Mouse (Mus musculus) embryonic facial prominence, embryonic 10.5 days (tissue): ENCODE measurements at regions not wholly inside any gene's neighbourhood (a gene's known extent, or its start where the extent isn't known, plus 50 kb on each side); places are given as distances from the start of the nearest gene placed in this dataset.
A peak's percentile ranks its signal among the peaks of the same experiment; 100 is the strongest.

Experiments used
- DNase-seq: peaks from one replicate; pipeline ENCODE4 v3.0.0-alpha.2; 2017; ENCODE audit warnings: low spot score
- H3K27ac ChIP-seq: fragments of 300-500 bp; sonication (generic); replicated peaks from 2 replicates; pipeline ENCODE4 v1.5.1; 2016; ENCODE audit warnings: mild to moderate bottlenecking
- H3K27me3 ChIP-seq: fragments of 300-500 bp; sonication (generic); replicated peaks from 2 replicates; pipeline ENCODE4 v1.6.1; 2016; ENCODE audit warnings: low read depth, mild to moderate bottlenecking; ENCODE audit not compliant: poor library complexity, severe bottlenecking
- H3K36me3 ChIP-seq: fragments of 300-500 bp; sonication (generic); replicated peaks from 2 replicates; pipeline ENCODE4 v1.6.1; 2016; ENCODE audit warnings: mild to moderate bottlenecking, moderate library complexity
- H3K4me1 ChIP-seq: fragments of 300-500 bp; sonication (generic); 2 replicates; pipeline ENCODE4 v1.6.1; 2016
- H3K4me3 ChIP-seq: fragments of 300-500 bp; sonication (generic); 2 replicates; pipeline ENCODE4 v1.5.1; 2016; ENCODE audit warnings: mild to moderate bottlenecking, moderate library complexity
- H3K9me3 ChIP-seq: fragments of 300-500 bp; sonication (generic); 2 replicates; pipeline ENCODE4 v1.6.1; 2016; ENCODE audit warnings: mild to moderate bottlenecking
- WGBS: fragments of 180-500 bp; shearing (Covaris S2); methylation state at CpG from one replicate; pipeline ENCODE4 v1.1.7; 2016; 5-methylcytosine and 5-hydroxymethylcytosine counted together

- no peak for DNase-seq
- no peaks in the 10 kb centered on the region for H3K9me3 ChIP-seq
- 55% methylated on average over 1 of the region's 1 CpGs for WGBS
- no peaks in the 10 kb centered on the region for H3K4me1 ChIP-seq
- no peak overlapping the region for H3K27ac ChIP-seq
- H3K27me3 ChIP-seq: no peaks in the 10 kb centered on the region
- H3K4me3 ChIP-seq: no peak overlapping the region
- H3K36me3 ChIP-seq: no peaks in the 10 kb centered on the region
These were observed 1650.7 kb upstream of the Tenm2 start for GRCm38 (mm10) chr11:38886466-38886865.

DNA sequence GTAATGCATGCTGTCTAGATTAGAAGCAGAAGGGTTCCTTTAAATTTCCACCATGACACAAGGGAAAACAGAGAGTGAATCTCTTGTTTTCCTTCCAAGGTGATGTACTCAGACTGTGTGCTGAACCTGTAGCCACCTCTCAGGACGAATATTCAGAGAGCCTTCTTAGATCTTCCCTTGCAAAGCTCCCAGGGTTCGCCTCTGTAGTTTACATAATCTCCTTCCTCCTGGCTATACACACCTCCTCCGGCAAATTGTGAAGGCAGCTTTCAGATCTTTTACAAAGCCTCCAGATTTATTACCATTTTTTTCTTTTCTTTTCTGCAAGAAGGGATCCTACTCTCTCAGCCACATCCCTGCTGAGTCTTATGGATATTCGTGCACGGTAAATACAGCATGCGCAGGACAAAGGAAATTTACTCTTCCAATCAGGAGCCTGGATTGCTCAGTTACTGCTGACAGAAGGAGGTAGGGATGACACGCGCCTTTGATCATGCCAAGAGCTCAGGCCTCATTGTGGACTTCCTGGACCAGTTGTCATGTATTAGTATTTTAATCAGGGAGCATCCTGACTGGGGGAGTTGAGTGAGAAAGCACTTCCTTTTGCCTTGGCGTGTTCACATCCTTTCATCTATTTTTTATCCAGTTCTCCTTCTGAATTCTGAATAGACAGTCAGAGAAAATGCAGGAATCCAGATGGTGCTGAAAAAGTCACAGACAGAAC lies 1626.0 kb upstream of the Tenm2 start:
- no peak overlapping the region for H3K4me3 ChIP-seq
- 27% methylated on average over 9 of the region's 9 CpGs for WGBS
- no peaks in the 10 kb centered on the region for H3K9me3 ChIP-seq
- no peaks in the 10 kb centered on the region for H3K36me3 ChIP-seq
- H3K27ac ChIP-seq: no peak overlapping the region
- no peaks in the 10 kb centered on the region for H3K4me1 ChIP-seq
- no peaks in the 10 kb centered on the region for H3K27me3 ChIP-seq
- peak; percentile 8 for DNase-seq

- 77% methylated on average over 9 of the region's 9 CpGs for WGBS
- no peak for DNase-seq
- no peaks in the 10 kb centered on the region for H3K4me1 ChIP-seq
- no peaks in the 10 kb centered on the region for H3K27me3 ChIP-seq
- H3K36me3 ChIP-seq: no peaks in the 10 kb centered on the region
- no peak overlapping the region for H3K4me3 ChIP-seq
- no peaks in the 10 kb centered on the region for H3K9me3 ChIP-seq
- no peak overlapping the region for H3K27ac ChIP-seq
These were observed 1620.9 kb upstream of the Tenm2 start for GRCm38 (mm10) chr11:38856645-38857044.

- Histone ChIP-seq H3K27ac (no peak overlapping the region), H3K4me1 (no peaks in the 10 kb centered on the region), H3K4me3 (no peak overlapping the region), H3K27me3 (no peaks in the 10 kb centered on the region), H3K9me3 (no peaks in the 10 kb centered on the region), H3K36me3 (no peaks in the 10 kb centered on the region)
- no peak for DNase-seq
- WGBS: 85% methylated on average over 5 of the region's 5 CpGs
These were observed 1593.4 kb upstream of the Tenm2 start for GRCm38 (mm10) chr11:38829148-38829547.

- Histone ChIP-seq H3K27me3 (no peaks in the 10 kb centered on the region), H3K9me3 (no peaks in the 10 kb centered on the region), H3K36me3 (no peaks in the 10 kb centered on the region), H3K27ac (no peak overlapping the region), H3K4me1 (no peaks in the 10 kb centered on the region), H3K4me3 (no peak overlapping the region)
- 81% methylated on average over 2 of the region's 2 CpGs for WGBS
- DNase-seq: no peak
These were observed 1592.6 kb upstream of the Tenm2 start for GRCm38 (mm10) chr11:38828375-38828774.

DNA sequence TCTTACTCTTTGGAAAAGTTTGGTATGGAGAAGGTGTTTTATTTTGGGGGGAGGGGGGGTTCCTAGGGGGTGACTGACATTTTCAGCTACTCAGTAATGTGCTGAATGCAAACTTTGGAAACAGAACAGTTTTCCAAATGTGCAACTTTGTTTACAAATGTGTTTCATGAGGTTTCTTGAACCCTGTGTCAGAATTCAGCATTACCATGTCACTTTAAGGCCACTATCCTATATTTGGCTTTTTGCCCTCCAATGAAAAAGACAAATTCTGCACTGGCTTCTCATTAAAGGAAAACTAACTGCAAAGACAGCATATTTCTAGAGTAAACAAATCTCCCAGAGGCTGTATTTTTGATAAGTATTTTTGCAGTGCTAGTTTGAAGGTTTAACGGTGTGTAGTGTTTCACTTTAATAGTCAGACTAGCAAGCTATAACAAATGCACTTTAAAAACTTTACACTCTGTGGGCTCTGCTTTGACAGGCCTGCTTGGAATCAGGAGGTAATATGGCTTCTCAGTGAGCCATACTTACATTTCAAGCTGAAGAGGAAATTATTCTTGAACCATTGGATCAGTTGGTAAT lies 1589.5 kb upstream of the Tenm2 start:
- no peak for DNase-seq
- H3K4me1 ChIP-seq: no peaks in the 10 kb centered on the region
- no peak overlapping the region for H3K27ac ChIP-seq
- no peak overlapping the region for H3K4me3 ChIP-seq
- no peaks in the 10 kb centered on the region for H3K9me3 ChIP-seq
- H3K27me3 ChIP-seq: no peaks in the 10 kb centered on the region
- H3K36me3 ChIP-seq: no peaks in the 10 kb centered on the region
- 90% methylated on average over 1 of the region's 1 CpGs for WGBS

- no peaks in the 10 kb centered on the region for H3K27me3 ChIP-seq
- no peaks in the 10 kb centered on the region for H3K9me3 ChIP-seq
- no peaks in the 10 kb centered on the region for H3K36me3 ChIP-seq
- H3K4me3 ChIP-seq: no peak overlapping the region
- no peak overlapping the region for H3K27ac ChIP-seq
- H3K4me1 ChIP-seq: no peaks in the 10 kb centered on the region
- DNase-seq: no peak
- 80% methylated on average over 3 of the region's 3 CpGs for WGBS
These were observed 1582.4 kb upstream of the Tenm2 start for GRCm38 (mm10) chr11:38818141-38818540.

DNA sequence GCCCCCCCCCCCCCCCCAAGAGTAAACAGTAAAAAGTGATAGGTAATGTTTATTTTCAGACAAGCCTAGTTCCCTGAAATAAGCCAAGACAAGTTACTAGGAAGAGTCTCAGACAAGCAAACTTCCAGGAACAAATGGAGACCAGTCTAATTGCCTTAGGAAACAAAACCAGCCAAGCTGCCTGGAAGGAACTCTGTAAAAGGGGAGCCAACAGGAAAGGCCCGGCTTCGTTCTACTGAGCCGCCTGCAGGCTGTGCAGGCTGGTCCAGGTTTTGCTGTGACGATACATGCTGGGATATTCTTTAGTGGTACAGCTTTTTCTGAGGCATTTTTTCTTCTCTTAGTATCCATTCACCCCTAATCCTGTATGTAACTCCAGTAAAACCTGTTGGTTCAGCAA lies 1547.8 kb upstream of the Tenm2 start:
- no peak for DNase-seq
- H3K36me3 ChIP-seq: no peaks in the 10 kb centered on the region
- 68% methylated on average over 4 of the region's 4 CpGs for WGBS

DNA sequence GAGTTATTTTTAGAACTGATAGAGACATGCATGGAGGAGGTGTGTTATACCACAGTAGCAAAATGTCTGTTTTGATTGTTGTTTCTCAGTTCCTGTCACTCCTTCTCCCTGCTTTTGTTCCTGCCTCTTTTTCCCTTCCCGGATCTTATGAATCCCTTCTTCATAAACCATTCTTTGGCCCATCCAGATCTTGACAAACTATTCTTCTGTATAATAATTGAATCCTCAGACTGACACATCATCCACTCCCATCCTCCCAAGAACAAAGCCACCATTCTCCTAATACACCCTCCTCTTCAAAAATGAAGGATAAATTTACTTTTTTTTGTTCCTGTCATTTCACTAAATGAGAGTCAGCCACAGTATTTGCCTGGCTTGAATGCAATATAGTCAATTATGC lies 1543.8 kb upstream of the Tenm2 start:
- WGBS: 83% methylated on average over 1 of the region's 1 CpGs
- Histone ChIP-seq H3K9me3 (no peaks in the 10 kb centered on the region), H3K27ac (no peak overlapping the region), H3K36me3 (no peaks in the 10 kb centered on the region), H3K4me1 (no peaks in the 10 kb centered on the region), H3K4me3 (no peak overlapping the region), H3K27me3 (no peaks in the 10 kb centered on the region)
- no peak for DNase-seq

More for the DNA sequence above, 1547.8 kb upstream of the Tenm2 start:
- Histone ChIP-seq H3K4me3 (no peak overlapping the region), H3K4me1 (no peaks in the 10 kb centered on the region), H3K27me3 (no peaks in the 10 kb centered on the region), H3K9me3 (no peaks in the 10 kb centered on the region), H3K27ac (no peak overlapping the region)

- Histone ChIP-seq H3K36me3 (no peaks in the 10 kb centered on the region), H3K27ac (no peak overlapping the region), H3K27me3 (no peaks in the 10 kb centered on the region), H3K4me1 (no peaks in the 10 kb centered on the region), H3K4me3 (no peak overlapping the region), H3K9me3 (no peaks in the 10 kb centered on the region)
- WGBS: 72% methylated on average over 2 of the region's 2 CpGs
- DNase-seq: no peak
These were observed 1526.5 kb upstream of the Tenm2 start for GRCm38 (mm10) chr11:38762241-38762640.

DNA sequence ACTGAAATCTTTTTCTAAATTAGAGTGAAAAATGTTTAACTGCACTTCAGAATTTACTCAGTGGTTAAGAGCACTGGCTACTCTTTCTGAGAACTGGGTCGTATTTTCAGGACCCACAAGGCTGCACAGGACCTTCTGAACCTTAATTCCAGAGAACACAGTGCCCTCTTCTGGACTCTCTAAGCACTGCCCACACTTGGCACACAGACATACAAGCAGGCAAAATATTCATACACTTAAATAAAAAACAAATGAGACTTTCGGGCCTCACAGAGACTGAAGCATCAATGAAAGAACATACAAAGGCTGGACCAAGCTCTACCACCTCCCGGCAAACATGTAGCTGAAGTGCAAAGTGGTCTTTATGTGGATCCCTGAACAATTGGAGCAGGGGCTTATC lies 1511.8 kb upstream of the Tenm2 start:
- peak; percentile 42 for DNase-seq
- Histone ChIP-seq H3K36me3 (no peaks in the 10 kb centered on the region), H3K27ac (no peak overlapping the region), H3K27me3 (no peaks in the 10 kb centered on the region), H3K4me1 (no peaks in the 10 kb centered on the region), H3K4me3 (no peak overlapping the region), H3K9me3 (no peaks in the 10 kb centered on the region)
- 49% methylated on average over 3 of the region's 3 CpGs for WGBS

DNA sequence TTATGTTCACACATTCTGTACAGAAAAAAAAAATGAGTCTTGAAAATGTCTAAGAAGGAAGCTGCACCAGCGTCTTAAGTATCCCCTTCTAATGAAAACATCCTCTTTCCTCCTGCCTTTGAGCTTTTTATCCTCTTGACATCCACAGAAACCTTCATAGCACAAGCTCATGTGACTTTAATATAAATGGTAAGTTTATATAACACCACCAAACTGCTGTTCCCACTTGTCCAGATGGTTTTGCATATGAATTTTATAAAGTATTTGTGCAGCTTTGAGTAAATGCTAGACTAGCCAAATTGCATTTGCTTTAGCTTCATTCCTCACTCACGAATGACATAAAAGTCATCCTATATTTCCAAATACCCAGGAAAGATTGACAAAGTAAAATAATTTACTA lies 1493.3 kb upstream of the Tenm2 start:
- Histone ChIP-seq H3K27ac (no peak overlapping the region), H3K27me3 (no peaks in the 10 kb centered on the region), H3K4me3 (no peak overlapping the region), H3K4me1 (no peaks in the 10 kb centered on the region), H3K9me3 (no peaks in the 10 kb centered on the region), H3K36me3 (no peaks in the 10 kb centered on the region)
- 68% methylated on average over 2 of the region's 2 CpGs for WGBS
- no peak for DNase-seq

- Histone ChIP-seq H3K27me3 (no peaks in the 10 kb centered on the region), H3K36me3 (no peaks in the 10 kb centered on the region), H3K9me3 (no peaks in the 10 kb centered on the region), H3K27ac (no peak overlapping the region), H3K4me3 (no peak overlapping the region), H3K4me1 (no peaks in the 10 kb centered on the region)
- 86% methylated on average over 3 of the region's 3 CpGs for WGBS
- no peak for DNase-seq
These were observed 1479.9 kb upstream of the Tenm2 start for GRCm38 (mm10) chr11:38715697-38716096.
